Mouse (Mus musculus): ENCODE measurements around the gene Hcrt. TPM values are rescaled to one million over a fixed set of nuclear protein-coding genes. Genes with fewer than 3 reads are reported as not detected.

Gene Hcrt
- total and polyA plus RNA-seq, 2 experiments from 2014 or later: 7.1 to 8.0 TPM

- WGBS: 14% methylated on average over 38 of the region's 38 CpGs
- Histone ChIP-seq H3K27ac (ENCODE audit: low read depth, low read length) (no peak within 1 kb of the TSS), H3K9me3 (ENCODE audit: low read length) (no peaks in the 10 kb centered on the region), H3K36me3 (ENCODE audit: insufficient read depth) (peaks cover 43% of the 10 kb centered on the region), H3K9ac (0 out of 2 replicates have a peak within 1 kb of the TSS, but pooled peaks have one; percentile 2), H3K4me2 (ENCODE audit: low read depth) (peak within 1 kb of the TSS; percentile 20), H3K4me1 (ENCODE audit: insufficient read depth) (peaks cover 16% of the 10 kb centered on the region), H3K4me3 (ENCODE audit: low read depth, low read length) (no peak within 1 kb of the TSS), H3K27me3 (ENCODE audit: insufficient read depth, low read length) (no peaks in the 10 kb centered on the region)
- ATAC-seq (no peak), DNase-seq (no peak)
- TF ChIP-seq CTCF (IDR thresholded peaks at IDR 0.05; ENCODE audit: low read depth): no peak
These were observed 48.8 kb downstream of the Hcrt start, which contains the start of gene Hspb9 for GRCm38 (mm10) chr11:100713735-100714533. Gene Hspb9 (plus strand): TSS chr11:100713850.

GRCm38 (mm10) chr11:100713174-100713573, 49.6 kb downstream of the Hcrt start:
- H3K4me1 ChIP-seq (ENCODE audit: insufficient read depth): peaks cover 16% of the 10 kb centered on the region
- 0 out of 2 replicates have a peak overlapping the region, but pooled peaks have one; percentile 2 for H3K9ac ChIP-seq
- peaks cover 43% of the 10 kb centered on the region for H3K36me3 ChIP-seq (ENCODE audit: insufficient read depth)
- ATAC-seq (no peak), DNase-seq (no peak)
- TF ChIP-seq CTCF (IDR thresholded peaks at IDR 0.05; ENCODE audit: low read depth): no peak
- H3K27me3 ChIP-seq (ENCODE audit: insufficient read depth, low read length): no peaks in the 10 kb centered on the region
- 62% methylated on average over 4 of the region's 4 CpGs for WGBS
- H3K4me2 ChIP-seq (ENCODE audit: low read depth): 0 out of 2 replicates have a peak overlapping the region, but pooled peaks have one; percentile 20
- no peaks in the 10 kb centered on the region for H3K9me3 ChIP-seq (ENCODE audit: low read length)
- H3K27ac ChIP-seq (ENCODE audit: low read depth, low read length): no peak overlapping the region
- H3K4me3 ChIP-seq (ENCODE audit: low read depth, low read length): no peak overlapping the region

GRCm38 (mm10) chr11:100711783-100712615, 50.7 kb downstream of the Hcrt start, which contains the start of gene Kat2a:
Gene Kat2a (minus strand): TSS chr11:100712465.
- H3K36me3 ChIP-seq (ENCODE audit: insufficient read depth): peaks cover 44% of the 10 kb centered on the region
- peak within 1 kb of the TSS; percentile 82 for H3K4me2 ChIP-seq (ENCODE audit: low read depth)
- 5% methylated on average over 48 of the region's 48 CpGs for WGBS
- no peaks in the 10 kb centered on the region for H3K27me3 ChIP-seq (ENCODE audit: insufficient read depth, low read length)
- TF ChIP-seq CTCF (IDR thresholded peaks at IDR 0.05; ENCODE audit: low read depth): no peak
- ATAC-seq (peak; percentile 97), DNase-seq (peak; percentile 93)
- no peaks in the 10 kb centered on the region for H3K9me3 ChIP-seq (ENCODE audit: low read length)
- peak within 1 kb of the TSS; percentile 62 for H3K27ac ChIP-seq (ENCODE audit: low read depth, low read length)
- H3K4me3 ChIP-seq (ENCODE audit: low read depth, low read length): peak within 1 kb of the TSS; percentile 97
- H3K4me1 ChIP-seq (ENCODE audit: insufficient read depth): peaks cover 16% of the 10 kb centered on the region
- H3K9ac ChIP-seq: peak within 1 kb of the TSS; percentile 91

Other genes with a start within 250 kb of the Hcrt start
- 199 and 203 TPM in 2 replicates for gene Acly, start 234.9 kb downstream of the Hcrt start, total RNA-seq (2014; rRNA removed)
- 89.9 and 109 TPM in 2 replicates for gene Acly, start 234.9 kb downstream of the Hcrt start, polyA plus RNA-seq (2015; fragmentation: Nextera tagmentation; extraction: Ambion mirVana)
- 1.2 and 2.2 TPM in 2 replicates for gene Ttc25, start 217.3 kb downstream of the Hcrt start, total RNA-seq (2014; rRNA removed)
- gene Ttc25, start 217.3 kb downstream of the Hcrt start, polyA plus RNA-seq (2015; fragmentation: Nextera tagmentation; extraction: Ambion mirVana): 1.1 and 1.8 TPM in 2 replicates
- gene Cnp, start 188.0 kb downstream of the Hcrt start, total RNA-seq (2014; rRNA removed): 37.3 and 41.5 TPM in 2 replicates
- 44.8 and 56.2 TPM in 2 replicates for gene Cnp, start 188.0 kb downstream of the Hcrt start, polyA plus RNA-seq (2015; fragmentation: Nextera tagmentation; extraction: Ambion mirVana)
- gene Nkiras2, start 143.7 kb downstream of the Hcrt start, total RNA-seq (2014; rRNA removed): 83.0 and 100 TPM in 2 replicates
- 81.1 and 81.4 TPM in 2 replicates for gene Nkiras2, start 143.7 kb downstream of the Hcrt start, polyA plus RNA-seq (2015; fragmentation: Nextera tagmentation; extraction: Ambion mirVana)
- gene Dnajc7, start 142.8 kb downstream of the Hcrt start, total RNA-seq (2014; rRNA removed): 104 and 111 TPM in 2 replicates
- gene Dnajc7, start 142.8 kb downstream of the Hcrt start, polyA plus RNA-seq (2015; fragmentation: Nextera tagmentation; extraction: Ambion mirVana): 232 and 248 TPM in 2 replicates
- gene Zfp385c, start 70.5 kb downstream of the Hcrt start, total RNA-seq (2014; rRNA removed): 1.7 and 2.0 TPM in 2 replicates
- 0.40 and 1.0 TPM in 2 replicates for gene Zfp385c, start 70.5 kb downstream of the Hcrt start, polyA plus RNA-seq (2015; fragmentation: Nextera tagmentation; extraction: Ambion mirVana)
- gene Dhx58, start 58.7 kb downstream of the Hcrt start, total RNA-seq (2014; rRNA removed): 0.69 and 2.3 TPM in 2 replicates
- gene Dhx58, start 58.7 kb downstream of the Hcrt start, polyA plus RNA-seq (2015; fragmentation: Nextera tagmentation; extraction: Ambion mirVana): 1.0 and 1.5 TPM in 2 replicates
- 41.9 and 42.8 TPM in 2 replicates for gene Kat2a, start 50.5 kb downstream of the Hcrt start, total RNA-seq (2014; rRNA removed)
- 59.9 and 67.0 TPM in 2 replicates for gene Kat2a, start 50.5 kb downstream of the Hcrt start, polyA plus RNA-seq (2015; fragmentation: Nextera tagmentation; extraction: Ambion mirVana)
- gene Hspb9, start 49.1 kb downstream of the Hcrt start, total RNA-seq (2014; rRNA removed): not detected in 2 replicates
- gene Hspb9, start 49.1 kb downstream of the Hcrt start, polyA plus RNA-seq (2015; fragmentation: Nextera tagmentation; extraction: Ambion mirVana): 0.21 and 0.22 TPM in 2 replicates
- 208 and 211 TPM in 2 replicates for gene Rab5c, start 24.7 kb downstream of the Hcrt start, total RNA-seq (2014; rRNA removed)
- 34.9 and 37.8 TPM in 2 replicates for gene Rab5c, start 24.7 kb downstream of the Hcrt start, polyA plus RNA-seq (2015; fragmentation: Nextera tagmentation; extraction: Ambion mirVana)
- gene Kcnh4, start 3.0 kb downstream of the Hcrt start, total RNA-seq (2014; rRNA removed): 7.2 and 12.3 TPM in 2 replicates
- gene Kcnh4, start 3.0 kb downstream of the Hcrt start, polyA plus RNA-seq (2015; fragmentation: Nextera tagmentation; extraction: Ambion mirVana): 3.2 and 4.4 TPM in 2 replicates
- 6.1 and 7.3 TPM in 2 replicates for gene Ghdc, start 8.0 kb upstream of the Hcrt start, total RNA-seq (2014; rRNA removed)
- 1.8 and 4.4 TPM in 2 replicates for gene Ghdc, start 8.0 kb upstream of the Hcrt start, polyA plus RNA-seq (2015; fragmentation: Nextera tagmentation; extraction: Ambion mirVana)
- 17.8 and 22.6 TPM in 2 replicates for gene Stat5b, start 87.8 kb upstream of the Hcrt start, total RNA-seq (2014; rRNA removed)
- gene Stat5b, start 87.8 kb upstream of the Hcrt start, polyA plus RNA-seq (2015; fragmentation: Nextera tagmentation; extraction: Ambion mirVana): 4.9 and 8.8 TPM in 2 replicates
- gene Stat5a, start 96.4 kb upstream of the Hcrt start, total RNA-seq (2014; rRNA removed): 2.0 and 2.6 TPM in 2 replicates
- 1.1 and 1.6 TPM in 2 replicates for gene Stat5a, start 96.4 kb upstream of the Hcrt start, polyA plus RNA-seq (2015; fragmentation: Nextera tagmentation; extraction: Ambion mirVana)
- gene Stat3, start 176.6 kb upstream of the Hcrt start, total RNA-seq (2014; rRNA removed): 29.4 and 42.5 TPM in 2 replicates
- 20.5 and 31.2 TPM in 2 replicates for gene Stat3, start 176.6 kb upstream of the Hcrt start, polyA plus RNA-seq (2015; fragmentation: Nextera tagmentation; extraction: Ambion mirVana)
- gene Cavin1, start 208.0 kb upstream of the Hcrt start, total RNA-seq (2014; rRNA removed): 14.8 and 22.7 TPM in 2 replicates
- 36.7 and 38.3 TPM in 2 replicates for gene Cavin1, start 208.0 kb upstream of the Hcrt start, polyA plus RNA-seq (2015; fragmentation: Nextera tagmentation; extraction: Ambion mirVana)
- gene Atp6v0a1, start 246.5 kb upstream of the Hcrt start, total RNA-seq (2014; rRNA removed): 132 and 179 TPM in 2 replicates
- 121 and 162 TPM in 2 replicates for gene Atp6v0a1, start 246.5 kb upstream of the Hcrt start, polyA plus RNA-seq (2015; fragmentation: Nextera tagmentation; extraction: Ambion mirVana)